Mouse (Mus musculus) liver, postnatal 0 days (tissue): ENCODE data around the gene Rasgef1c.

Experiments used
- CTCF ChIP-seq: sonication (generic); IDR thresholded peaks from 2 replicates; pipeline ENCODE4 v1.5.1; 2016; ENCODE audit warnings: antibody characterized with exemption, low read depth
- EP300 ChIP-seq: IDR thresholded peaks from 2 replicates; pipeline ENCODE4 v1.6.1; 2016; ENCODE audit warnings: antibody characterized with exemption, low read depth, mild to moderate bottlenecking

DNA sequence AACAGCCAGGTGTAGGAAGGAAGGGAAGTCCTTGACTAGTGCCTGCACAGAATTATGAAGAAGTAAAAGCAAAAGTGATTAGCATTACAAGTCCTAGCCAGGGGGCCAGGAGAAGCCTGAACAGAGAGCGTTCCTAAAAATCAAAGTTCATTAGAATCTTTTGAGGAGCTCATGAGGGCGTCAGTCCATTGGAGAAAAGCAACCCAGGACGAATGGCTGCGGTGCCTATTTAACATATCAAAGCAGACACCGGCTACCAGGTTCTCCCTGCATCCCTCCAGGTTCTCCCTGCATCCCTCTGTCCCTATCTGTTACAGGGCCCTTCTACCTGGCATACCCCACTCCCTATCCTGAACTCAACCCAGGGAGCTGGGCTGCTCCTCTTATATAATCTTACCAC lies 106.6 kb downstream of the Rasgef1c start:
- no peak for TF ChIP-seq CTCF
- no peak for TF ChIP-seq EP300
